Mouse (Mus musculus): ENCODE measurements around the gene Bmper.

Gene Bmper

GRCm38 (mm10) chr9:23374789-23375460 lies 152.0 kb downstream of the Bmper start:
- DNase-seq (ENCODE audit: low spot score) = no peak

- no peak for DNase-seq (ENCODE audit: low spot score)
Measured at GRCm38 (mm10) chr9:23377831-23378730, 155.2 kb downstream of the Bmper start.

GRCm38 (mm10) chr9:23378731-23379170 lies 155.9 kb downstream of the Bmper start:
- DNase-seq (ENCODE audit: low spot score) = no peak

- no peak for DNase-seq (ENCODE audit: low spot score)
Measured at GRCm38 (mm10) chr9:23380171-23380835, 157.4 kb downstream of the Bmper start.

- no peak for DNase-seq (ENCODE audit: low spot score)
Measured at GRCm38 (mm10) chr9:23383291-23383690, 160.4 kb downstream of the Bmper start.

- DNase-seq (ENCODE audit: low spot score) = no peak
Measured at GRCm38 (mm10) chr9:23383837-23384236, 161.0 kb downstream of the Bmper start.

GRCm38 (mm10) chr9:23384880-23385279 lies 162.0 kb downstream of the Bmper start:
- DNase-seq (ENCODE audit: low spot score) = no peak

GRCm38 (mm10) chr9:23386201-23386600 lies 163.3 kb downstream of the Bmper start:
- no peak for DNase-seq (ENCODE audit: low spot score)

GRCm38 (mm10) chr9:23390118-23390517 lies 167.2 kb downstream of the Bmper start:
- DNase-seq (ENCODE audit: low spot score) = no peak

GRCm38 (mm10) chr9:23394652-23395317 lies 171.9 kb downstream of the Bmper start:
- DNase-seq (ENCODE audit: low spot score) = no peak

- DNase-seq (ENCODE audit: low spot score) = no peak
Measured at GRCm38 (mm10) chr9:23396186-23396585, 173.3 kb downstream of the Bmper start.

- DNase-seq (ENCODE audit: low spot score) = no peak
Measured at GRCm38 (mm10) chr9:23397876-23398275, 175.0 kb downstream of the Bmper start.

- no peak for DNase-seq (ENCODE audit: low spot score)
Measured at GRCm38 (mm10) chr9:23399638-23400284, 176.9 kb downstream of the Bmper start.

- DNase-seq (ENCODE audit: low spot score) = no peak
Measured at GRCm38 (mm10) chr9:23407416-23407815, 184.5 kb downstream of the Bmper start.

- no peak for DNase-seq (ENCODE audit: low spot score)
Measured at GRCm38 (mm10) chr9:23407935-23408781, 185.3 kb downstream of the Bmper start.

GRCm38 (mm10) chr9:23410567-23410966 lies 187.7 kb downstream of the Bmper start:
- DNase-seq (ENCODE audit: low spot score) = no peak

GRCm38 (mm10) chr9:23412956-23413355 lies 190.1 kb downstream of the Bmper start:
- no peak for DNase-seq (ENCODE audit: low spot score)

GRCm38 (mm10) chr9:23419107-23419506 lies 196.2 kb downstream of the Bmper start:
- DNase-seq (ENCODE audit: low spot score) = no peak

GRCm38 (mm10) chr9:23423748-23424147 lies 200.9 kb downstream of the Bmper start:
- DNase-seq (ENCODE audit: low spot score) = no peak

- DNase-seq (ENCODE audit: low spot score) = no peak
Measured at GRCm38 (mm10) chr9:23432631-23433030, 209.8 kb downstream of the Bmper start.

- DNase-seq (ENCODE audit: low spot score) = no peak
Measured at GRCm38 (mm10) chr9:23433238-23433637, 210.4 kb downstream of the Bmper start.
